Mouse (Mus musculus) cerebellum, adult 9-10 months (tissue): ENCODE results near the gene Strn.

ENCODE experiments used
- DNase-seq: peaks from one replicate; pipeline ENCODE4 v3.0.0; 2022

The Strn gene

GRCm38 (mm10) chr17:78737096-78737495 is at the start of gene Strn:
TSS of gene Strn (minus strand) at chr17:78737196.
- DNase-seq: no peak

- no peak for DNase-seq
Measured at GRCm38 (mm10) chr17:78778765-78779164, 41.8 kb upstream of the Strn start.

- no peak for DNase-seq
Measured at GRCm38 (mm10) chr17:78772317-78772716, 35.3 kb upstream of the Strn start.

GRCm38 (mm10) chr17:78770932-78771331 is 33.9 kb upstream of the Strn start:
- no peak for DNase-seq

- no peak for DNase-seq
Measured at GRCm38 (mm10) chr17:78769341-78769740, 32.3 kb upstream of the Strn start.

- DNase-seq: no peak
Measured at GRCm38 (mm10) chr17:78768937-78769336, 31.9 kb upstream of the Strn start.

GRCm38 (mm10) chr17:78767546-78767945 is 30.6 kb upstream of the Strn start:
- no peak for DNase-seq

GRCm38 (mm10) chr17:78766084-78766483 is 29.1 kb upstream of the Strn start:
- DNase-seq: no peak

- no peak for DNase-seq
Measured at GRCm38 (mm10) chr17:78763272-78763671, 26.3 kb upstream of the Strn start.

GRCm38 (mm10) chr17:78752938-78753655 is 16.1 kb upstream of the Strn start:
- DNase-seq: no peak

GRCm38 (mm10) chr17:78752064-78752463 is 15.1 kb upstream of the Strn start:
- no peak for DNase-seq

GRCm38 (mm10) chr17:78748440-78748839 is 11.4 kb upstream of the Strn start:
- DNase-seq: no peak

GRCm38 (mm10) chr17:78738416-78738815 is 1.4 kb upstream of the Strn start:
- no peak for DNase-seq

- peak; percentile 40 for DNase-seq
Measured at GRCm38 (mm10) chr17:78737771-78738170, 775 bp upstream of the Strn start.

- DNase-seq: peak; percentile 98
Measured at GRCm38 (mm10) chr17:78736473-78736988, 465 bp downstream of the Strn start.

- DNase-seq: peak; percentile 63
Measured at GRCm38 (mm10) chr17:78735731-78736472, 1.1 kb downstream of the Strn start.

GRCm38 (mm10) chr17:78734806-78735205 is 2.2 kb downstream of the Strn start:
- DNase-seq: no peak

- peak; percentile 54 for DNase-seq
Measured at GRCm38 (mm10) chr17:78732056-78732455, 4.9 kb downstream of the Strn start.

- DNase-seq: no peak
Measured at GRCm38 (mm10) chr17:78726746-78727449, 10.1 kb downstream of the Strn start.

GRCm38 (mm10) chr17:78724461-78725055 is 12.4 kb downstream of the Strn start:
- DNase-seq: no peak

- no peak for DNase-seq
Measured at GRCm38 (mm10) chr17:78721690-78722089, 15.3 kb downstream of the Strn start.

- DNase-seq: no peak
Measured at GRCm38 (mm10) chr17:78719086-78719485, 17.9 kb downstream of the Strn start.

- DNase-seq: no peak
Measured at GRCm38 (mm10) chr17:78710258-78710657, 26.7 kb downstream of the Strn start.
